Mouse (Mus musculus) bone marrow, adult 2 months (tissue): ENCODE data around the gene Cdc20.

Experiments used
- CTCF ChIP-seq: fragments of 200-500 bp; IDR thresholded peaks from 2 replicates; pipeline ENCODE4 v1.5.1; 2011; ENCODE audit warnings: low read length, control low read depth; ENCODE audit not compliant: control insufficient read depth, insufficient read depth
- POLR2A ChIP-seq: fragments of 200-500 bp; IDR thresholded peaks from 2 replicates; pipeline ENCODE4 v1.6.1; 2011; ENCODE audit warnings: low read depth, mild to moderate bottlenecking, control low read depth, low read length, borderline replicate concordance; ENCODE audit not compliant: control insufficient read depth

GRCm38 (mm10) chr4:118427415-118427767 is 9.8 kb downstream of the Cdc20 start:
- TF ChIP-seq CTCF (no peak), POLR2A (no peak)
